Mouse (Mus musculus) cerebellum, adult (tissue): ENCODE data around the gene Polm.
A peak's percentile ranks its signal among the peaks of the same experiment; 100 is the strongest.

Experiments
- ATAC-seq: cut with Nextera tagmentation; 2 replicates; pipeline ENCODE4 v1.9.2; 2017; ENCODE audit warnings: mild to moderate bottlenecking, moderate library complexity, mixed read lengths; ENCODE audit not compliant: insufficient number of reproducible peaks, low FRiP score, low TSS enrichment

Polm gene

DNA sequence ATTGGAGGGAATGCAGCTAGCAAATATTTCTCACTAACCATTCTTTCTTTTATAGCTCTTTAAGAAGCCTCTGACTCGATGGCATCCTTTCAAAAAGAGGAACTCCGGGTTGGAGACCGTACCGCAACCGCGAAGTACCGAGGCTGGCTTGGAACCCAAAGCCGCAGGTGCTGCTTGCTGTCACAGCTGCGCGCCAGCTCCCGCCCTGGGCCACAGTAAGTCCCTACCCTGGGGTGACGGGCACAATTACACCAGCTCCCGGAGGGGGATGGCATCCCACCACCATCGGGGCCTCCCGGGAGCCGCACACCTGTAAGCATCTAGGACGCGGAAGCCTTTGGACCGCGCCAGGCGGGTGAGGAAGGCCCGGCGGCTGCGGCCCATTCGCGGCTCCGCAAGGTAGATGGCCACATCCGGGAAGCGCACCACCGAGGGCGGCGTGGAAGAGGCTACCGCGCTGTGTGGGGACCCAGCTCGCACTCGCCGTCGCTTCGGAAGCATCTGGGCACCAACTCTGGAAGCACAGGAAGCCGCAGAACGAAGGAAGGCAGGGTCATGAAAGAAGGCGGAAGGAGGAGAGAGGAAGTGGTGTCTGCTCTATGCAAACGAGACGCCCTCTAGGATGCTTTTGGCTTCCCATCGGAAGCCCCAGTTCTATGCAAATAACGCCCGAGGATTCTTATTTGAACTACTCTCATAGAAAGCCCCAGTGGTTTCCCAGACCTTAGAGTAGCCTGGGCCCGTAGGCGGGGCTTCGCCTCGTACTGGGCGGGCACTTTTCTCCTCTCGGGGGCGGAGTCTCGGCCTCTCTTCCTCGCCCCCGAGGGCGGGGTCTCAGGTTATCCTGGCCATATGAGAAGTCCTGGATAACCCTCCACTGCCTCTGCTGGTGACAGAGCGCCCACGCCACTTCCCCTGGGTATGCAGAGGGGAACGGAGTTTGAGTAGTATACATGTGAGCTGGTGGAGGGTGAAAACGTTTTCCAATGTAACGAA is at the start of gene Polm:
Gene Polm, minus strand, starts transcription at position 766 of the 996 bp plus-strand sequence.
- ATAC-seq, result peak; percentile 91

DNA sequence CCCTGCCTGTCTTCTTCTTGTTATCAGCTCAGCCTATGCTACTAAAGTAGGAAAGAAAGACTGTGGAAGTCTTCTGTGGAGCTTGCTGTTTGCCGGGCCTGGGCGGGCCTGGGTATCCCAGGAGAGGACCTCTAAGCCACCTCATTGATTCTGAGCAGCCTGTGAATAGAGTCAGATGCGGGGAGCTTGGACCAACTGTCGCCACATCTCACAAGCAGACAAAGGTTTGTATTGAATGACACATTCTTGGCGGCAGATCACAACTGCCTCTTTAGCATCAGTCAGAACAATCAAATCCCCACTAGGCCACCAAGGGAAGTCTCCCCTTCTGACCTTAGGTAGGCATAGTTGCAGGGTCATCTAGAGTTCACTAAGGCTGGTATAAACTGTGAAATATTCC is 49.4 kb upstream of the Polm start:
- ATAC-seq, result no peak

DNA sequence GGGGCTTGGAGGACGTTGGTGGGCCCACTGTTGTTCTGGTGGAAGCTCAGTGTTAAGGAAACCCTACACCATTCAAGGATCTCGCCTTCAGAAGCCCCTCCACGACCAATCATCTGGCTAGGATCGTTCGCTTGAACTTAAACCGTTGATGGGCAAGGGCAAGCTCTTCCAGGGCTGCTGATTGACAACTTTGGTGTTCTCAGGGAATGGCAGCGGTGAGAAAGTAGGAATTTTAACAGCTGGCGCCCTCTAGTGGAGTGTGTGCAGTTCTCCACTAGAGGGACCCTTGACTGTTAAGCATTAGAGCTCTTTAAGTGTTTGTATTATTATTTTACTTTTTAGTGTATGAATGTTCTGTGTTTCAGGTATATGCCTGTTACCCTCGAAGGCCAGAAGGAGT is 48.4 kb upstream of the Polm start:
- no peak for ATAC-seq

GRCm38 (mm10) chr11:5882518-5882917 is 44.7 kb upstream of the Polm start:
- ATAC-seq, result no peak

DNA sequence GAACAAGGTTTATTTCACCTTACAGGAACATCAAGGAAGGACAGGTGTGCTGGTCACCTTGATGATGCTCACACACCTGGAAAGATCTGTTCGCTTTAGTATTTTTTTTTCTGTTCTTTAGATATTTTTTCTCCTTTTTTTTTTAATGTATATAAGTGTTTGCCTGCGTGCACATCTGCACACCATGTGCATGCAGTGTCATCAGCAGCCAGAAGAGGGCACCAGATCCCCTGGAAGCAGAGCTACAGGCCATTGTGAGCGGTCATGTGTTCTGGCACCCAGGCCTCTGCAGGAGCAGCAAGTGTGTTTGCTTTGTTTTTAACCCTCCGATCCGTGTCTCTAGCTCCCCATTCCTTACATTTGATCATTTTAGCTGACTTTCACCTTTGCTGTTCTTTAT is 42.1 kb upstream of the Polm start:
- no peak for ATAC-seq

- no peak for ATAC-seq
These were observed 40.8 kb upstream of the Polm start for GRCm38 (mm10) chr11:5878661-5879060.

DNA sequence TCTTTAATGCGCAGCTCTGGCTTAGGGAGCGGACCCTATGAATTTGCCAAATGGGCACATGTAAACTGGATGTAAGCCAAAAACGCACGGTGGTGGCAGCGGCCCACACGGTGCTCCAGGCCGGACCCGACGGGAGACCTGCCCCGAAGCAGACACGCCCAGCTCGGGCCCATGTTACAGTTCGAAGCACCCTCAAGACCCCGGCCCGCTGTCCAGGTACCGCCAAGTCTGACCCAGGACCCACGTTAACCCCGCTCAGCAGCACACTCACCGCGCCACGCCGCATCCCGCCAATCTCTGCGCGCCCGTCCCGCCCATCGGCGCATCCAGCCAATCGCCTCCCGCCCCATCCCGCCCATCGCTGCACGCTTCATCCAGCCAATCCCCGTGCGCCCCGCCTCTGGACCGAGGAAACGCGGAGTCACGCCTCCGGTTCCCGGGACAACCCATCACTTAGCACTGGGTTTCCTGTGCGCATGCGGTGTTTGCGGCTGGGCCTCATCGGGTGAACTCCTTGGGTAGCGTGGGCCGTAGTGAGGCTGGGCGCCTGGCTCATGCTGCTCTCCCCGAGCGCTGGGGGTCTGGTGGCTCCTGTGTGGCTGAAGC is 40.2 kb upstream of the Polm start, which contains the start of gene Pold2:
Gene Pold2, minus strand, starts transcription at position 372 of the 606 bp plus-strand sequence.
- ATAC-seq, result peak; percentile 95

DNA sequence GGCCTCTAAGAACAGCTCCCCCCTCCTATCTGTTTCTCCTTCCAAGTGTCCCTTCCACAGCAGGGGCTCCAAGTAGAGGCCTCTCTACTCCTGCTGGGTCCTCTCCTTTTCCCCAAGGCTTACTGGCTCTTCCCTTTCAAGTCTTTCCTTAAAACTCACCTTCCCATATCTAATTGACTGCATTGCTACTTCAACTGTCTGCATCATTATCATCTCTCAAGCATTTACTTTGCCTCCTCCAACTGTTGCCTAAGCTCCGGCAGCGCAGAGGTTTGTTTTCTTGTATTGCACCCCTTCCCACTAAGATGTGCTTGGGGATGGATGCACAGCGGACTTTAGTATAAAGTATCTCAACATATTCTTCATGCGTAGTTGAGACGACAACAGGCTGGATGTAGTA is 39.6 kb upstream of the Polm start:
- ATAC-seq, result no peak

DNA sequence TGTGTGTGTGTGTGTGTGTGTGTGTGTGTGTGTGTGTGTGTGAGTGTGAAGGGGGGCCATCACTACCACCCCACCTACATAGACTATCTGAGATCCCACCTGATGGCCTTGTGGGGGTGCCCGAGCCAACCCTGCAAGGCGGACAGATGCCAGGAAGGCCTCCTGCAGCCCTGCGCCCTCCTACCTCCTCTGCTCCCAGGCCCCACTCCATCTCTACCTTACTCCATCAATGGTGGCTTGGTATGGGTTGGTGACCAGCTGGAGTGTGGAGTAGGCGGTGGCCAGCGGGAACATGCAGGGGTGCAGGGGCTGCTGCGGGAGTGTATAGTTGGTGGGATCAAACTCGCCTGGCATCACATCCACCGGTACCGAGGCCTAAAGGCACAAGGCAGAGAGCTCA is 35.4 kb upstream of the Polm start:
- ATAC-seq, result no peak

- no peak for ATAC-seq
These were observed 34.9 kb upstream of the Polm start for GRCm38 (mm10) chr11:5872707-5873106.

- ATAC-seq, result no peak
These were observed 32.3 kb upstream of the Polm start for GRCm38 (mm10) chr11:5870069-5870468.

GRCm38 (mm10) chr11:5869331-5869730 is 31.5 kb upstream of the Polm start:
- no peak for ATAC-seq

DNA sequence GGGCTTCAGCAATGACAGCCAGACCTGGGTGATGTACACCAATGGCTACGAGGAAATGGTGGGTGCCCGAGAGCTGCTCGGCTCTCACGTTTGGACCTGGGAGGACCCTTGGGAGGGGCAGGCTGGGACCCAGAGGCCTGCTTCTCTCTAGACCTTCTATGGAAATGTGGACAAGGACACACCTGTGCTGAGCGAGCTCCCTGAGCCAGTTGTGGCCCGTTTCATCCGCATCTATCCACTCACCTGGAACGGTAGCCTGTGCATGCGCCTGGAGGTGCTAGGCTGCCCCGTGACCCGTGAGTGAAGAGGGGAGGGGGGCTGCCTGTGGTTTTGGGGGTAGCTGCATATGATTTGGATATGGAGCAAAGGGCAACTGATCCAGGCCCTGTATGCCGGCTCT is 30.5 kb upstream of the Polm start:
- no peak for ATAC-seq

- no peak for ATAC-seq
These were observed 29.4 kb upstream of the Polm start for GRCm38 (mm10) chr11:5867196-5867595.

- ATAC-seq, result no peak
These were observed 24.7 kb upstream of the Polm start for GRCm38 (mm10) chr11:5862394-5863105.

DNA sequence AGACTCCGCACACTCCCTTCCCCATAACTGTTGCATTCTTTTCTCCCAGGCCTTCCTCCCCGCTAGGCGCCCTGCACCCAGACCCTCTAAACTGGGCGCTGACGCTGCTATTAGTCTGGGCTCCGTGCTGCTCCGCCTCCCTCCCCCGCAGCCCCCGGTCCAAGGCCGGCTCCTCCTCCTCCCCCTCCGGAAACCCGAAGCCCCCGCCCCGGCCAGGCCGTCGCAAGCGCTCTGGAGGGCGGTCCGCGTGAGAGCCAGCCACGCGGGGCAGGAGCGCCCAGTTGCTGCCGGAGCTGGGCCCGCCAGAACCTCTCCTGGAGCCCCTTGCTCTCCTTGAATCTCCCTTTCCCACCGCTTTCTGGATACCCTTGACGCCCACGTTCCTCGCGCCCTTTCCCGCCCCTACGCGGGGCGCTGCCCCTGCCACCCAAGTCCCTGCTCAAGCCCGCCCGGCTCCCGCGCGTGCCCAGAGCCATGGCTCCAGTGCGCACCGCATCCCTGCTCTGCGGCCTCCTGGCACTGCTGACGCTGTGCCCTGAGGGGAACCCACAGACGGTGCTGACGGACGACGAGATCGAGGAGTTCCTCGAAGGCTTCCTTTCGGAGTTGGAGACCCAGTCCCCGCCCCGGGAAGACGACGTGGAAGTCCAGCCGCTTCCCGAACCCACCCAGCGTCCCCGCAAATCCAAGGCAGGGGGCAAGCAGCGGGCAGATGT is 24.0 kb upstream of the Polm start, which contains the start of gene Aebp1:
Gene Aebp1, plus strand, starts transcription at position 270 of the 716 bp plus-strand sequence.
- no peak for ATAC-seq

GRCm38 (mm10) chr11:5860639-5861038 is 22.8 kb upstream of the Polm start:
- no peak for ATAC-seq

- no peak for ATAC-seq
These were observed 22.2 kb upstream of the Polm start for GRCm38 (mm10) chr11:5859883-5860550.

DNA sequence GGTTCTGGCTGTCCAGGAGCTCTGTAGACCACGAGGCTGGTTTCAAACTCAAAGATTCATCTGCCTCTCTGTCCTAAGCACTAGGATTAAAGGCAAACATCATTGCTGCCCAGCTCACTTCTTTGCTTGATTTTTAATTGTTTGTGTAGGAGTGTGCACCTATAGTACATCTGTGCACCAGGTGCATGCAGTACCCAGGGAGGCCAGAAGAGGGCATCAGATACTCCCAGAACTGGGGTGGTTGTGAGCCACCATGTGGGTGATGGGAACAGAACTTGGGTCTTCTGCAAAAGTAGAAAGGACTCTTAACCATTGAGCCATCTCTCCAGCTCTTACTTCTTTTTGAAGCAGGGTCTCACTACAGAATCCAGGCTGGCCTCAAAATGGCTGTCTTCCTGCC is 20.9 kb upstream of the Polm start:
- ATAC-seq, result no peak
